Mouse (Mus musculus) cerebellum, adult 2 months (tissue): ENCODE results near the gene Fxyd6.

Experiments
- CTCF ChIP-seq: fragments of 200-500 bp; IDR thresholded peaks from 2 replicates; pipeline ENCODE4 v1.5.1; 2011; ENCODE audit warnings: low read depth, mild to moderate bottlenecking, control low read depth, low read length, moderate library complexity, borderline replicate concordance; ENCODE audit not compliant: insufficient read depth
- POLR2A ChIP-seq: fragments of 200-500 bp; IDR thresholded peaks from 2 replicates; pipeline ENCODE4 v1.6.1; 2011; ENCODE audit warnings: low read length, control low read depth, borderline replicate concordance; ENCODE audit not compliant: insufficient read depth

DNA sequence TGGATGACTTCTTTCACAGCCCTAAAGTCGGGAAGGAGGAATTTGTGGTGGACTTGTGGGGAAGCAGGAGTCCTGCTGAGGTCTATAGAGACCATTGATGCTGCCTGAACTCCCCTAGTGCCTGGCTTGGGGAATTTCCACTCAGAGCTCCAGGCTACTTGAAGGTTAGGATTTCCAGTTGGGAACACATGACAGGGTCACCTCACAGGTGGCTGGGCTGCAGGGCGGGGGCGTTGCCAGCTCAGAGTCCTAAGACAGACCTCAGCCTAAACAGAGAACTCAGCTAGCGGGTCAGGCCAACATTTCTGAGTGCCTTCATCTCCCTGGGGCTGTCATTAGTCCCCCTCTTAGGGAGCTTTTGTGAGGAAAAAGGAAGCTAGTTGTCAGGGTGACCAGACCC is 31.9 kb downstream of the Fxyd6 start:
- TF ChIP-seq CTCF = no peak
- TF ChIP-seq POLR2A = no peak
